Mouse (Mus musculus): ENCODE results near the gene Tspo2. TPM values are rescaled to one million over a fixed set of nuclear protein-coding genes. Genes with fewer than 3 reads are reported as not detected.

Tspo2 gene
- polyA plus RNA-seq, 1 experiment from 2014 or later, result 2.5 TPM

DNA sequence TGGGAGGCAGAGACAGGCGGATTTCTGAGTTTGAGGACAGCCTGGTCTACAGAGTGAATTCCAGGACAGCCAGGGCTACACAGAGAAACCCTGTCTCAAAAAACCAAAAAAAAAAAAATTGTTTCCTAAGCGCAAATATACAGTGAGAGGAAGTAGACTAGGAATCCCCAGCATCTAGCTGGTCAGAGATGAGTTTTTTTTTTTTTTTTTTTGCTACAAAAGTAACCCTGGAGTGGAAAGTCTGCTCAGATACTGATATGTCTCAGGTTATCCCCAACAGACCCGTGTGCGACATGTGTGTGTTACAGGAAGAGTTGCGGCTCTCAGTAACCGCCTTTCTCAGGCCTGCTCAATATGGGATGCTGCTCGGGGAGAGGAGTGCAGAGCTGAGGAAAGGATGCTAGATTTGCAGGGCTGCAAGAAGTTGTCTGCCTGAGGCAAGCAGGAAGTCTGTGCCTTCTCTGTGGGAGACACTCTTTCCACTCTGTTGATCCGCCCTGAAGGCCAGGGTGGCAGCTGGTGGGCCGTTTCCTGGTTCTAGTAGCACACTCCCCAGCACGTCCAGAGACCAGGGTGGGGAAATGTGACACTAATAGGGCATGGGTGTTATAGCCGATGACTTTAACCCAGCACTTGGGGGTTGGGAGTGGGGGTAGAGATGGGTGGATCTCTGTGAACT is 23.3 kb downstream of the Tspo2 start:
- Histone ChIP-seq H3K4me2 (replicated peaks) (no peak overlapping the region), H3K9ac (no peak overlapping the region), H3K4me3 (no peak overlapping the region), H3K4me1 (peaks cover 32% of the 10 kb centered on the region), H3K9me3 (replicated peaks) (no peaks in the 10 kb centered on the region), H3K27ac (no peak overlapping the region), H3K27me3 (no peaks in the 10 kb centered on the region), H3K36me3 (no peaks in the 10 kb centered on the region)
- 72% methylated on average over 11 of the region's 11 CpGs for WGBS
- ATAC-seq (ENCODE audit: low FRiP score), result no peak

DNA sequence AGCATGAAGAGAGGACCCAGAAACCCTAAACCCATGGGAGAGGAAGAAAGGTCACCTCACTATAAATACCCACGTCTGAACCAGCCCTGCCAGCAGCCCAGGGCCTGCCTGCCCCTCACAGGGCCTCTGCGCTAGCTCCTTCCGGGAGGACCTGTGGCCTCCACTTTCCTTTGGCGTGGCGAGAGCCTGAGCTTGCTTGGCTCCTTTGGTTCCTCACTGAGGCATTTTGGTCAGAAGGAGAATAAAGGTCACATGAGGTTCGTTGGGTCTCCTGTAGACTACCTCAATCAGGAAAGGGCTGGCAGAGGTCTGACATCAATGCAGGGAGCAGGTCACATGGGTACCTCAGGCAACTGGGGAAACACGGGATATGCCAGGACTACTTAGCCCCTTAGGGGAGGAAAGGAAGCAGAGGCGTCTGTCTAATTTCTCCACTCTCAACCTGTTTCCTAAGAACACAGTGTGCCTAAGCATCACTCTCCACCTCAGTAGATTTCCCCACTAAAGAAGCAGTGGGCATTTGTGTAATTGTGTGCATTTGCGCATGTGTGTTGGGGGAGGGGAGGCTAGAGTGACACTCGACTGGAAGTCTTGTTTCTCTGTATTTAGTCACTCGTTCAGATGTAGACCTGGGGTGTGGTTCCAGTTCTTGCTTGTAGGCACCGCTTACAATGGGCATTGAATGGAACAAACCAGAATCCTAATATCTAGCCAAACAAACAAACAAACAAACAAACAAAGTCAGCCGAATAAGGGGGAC is 24.2 kb downstream of the Tspo2 start:
- peaks cover 24% of the 10 kb centered on the region for H3K4me1 ChIP-seq
- H3K4me3 ChIP-seq, result no peak overlapping the region
- no peaks in the 10 kb centered on the region for H3K27me3 ChIP-seq
- no peaks in the 10 kb centered on the region for H3K36me3 ChIP-seq
- H3K27ac ChIP-seq, result no peak overlapping the region
- no peak overlapping the region for H3K9ac ChIP-seq
- no peak for ATAC-seq (ENCODE audit: low FRiP score)
- WGBS, result 63% methylated on average over 13 of the region's 13 CpGs
- no peaks in the 10 kb centered on the region for H3K9me3 ChIP-seq (replicated peaks)
- no peak overlapping the region for H3K4me2 ChIP-seq (replicated peaks)

DNA sequence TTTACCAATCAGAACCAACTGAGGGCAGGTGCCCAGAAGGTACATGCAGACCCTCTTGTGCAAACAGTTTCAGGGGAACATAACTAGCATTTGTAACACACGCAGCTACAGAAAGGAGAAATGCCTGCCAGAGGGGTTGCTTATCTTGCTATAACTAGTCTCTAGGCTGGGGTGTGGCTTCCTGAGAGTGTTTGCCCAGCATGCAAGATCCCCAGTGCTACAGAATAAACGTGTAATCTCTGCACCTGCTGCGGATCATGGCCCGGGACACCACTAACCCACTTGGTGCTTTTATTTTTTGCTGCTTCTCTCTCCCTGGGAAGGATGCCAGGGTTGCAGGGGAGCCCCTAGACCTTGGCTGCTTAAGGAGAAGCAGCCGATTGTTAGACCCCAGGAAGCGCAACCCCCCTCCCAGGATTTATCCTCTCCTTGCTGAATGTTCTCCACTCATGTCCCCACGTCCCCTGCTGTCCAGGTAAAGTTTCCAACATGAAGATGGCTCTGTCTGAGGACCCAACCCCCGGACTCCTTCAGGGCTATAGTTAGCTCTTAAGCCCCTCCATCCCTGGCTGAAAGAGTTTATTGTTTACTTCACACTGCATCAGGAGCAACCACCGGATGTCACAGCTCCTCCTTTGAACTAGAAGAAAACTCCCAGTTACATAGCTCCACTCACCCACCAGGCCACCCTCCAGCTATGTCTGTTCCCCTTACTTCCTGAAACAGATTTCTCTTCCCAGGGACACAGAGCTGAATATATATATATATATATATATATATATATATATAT is 25.3 kb downstream of the Tspo2 start:
- Histone ChIP-seq H3K27ac (no peak overlapping the region), H3K9ac (no peak overlapping the region), H3K4me2 (replicated peaks) (no peak overlapping the region), H3K27me3 (no peaks in the 10 kb centered on the region), H3K4me3 (no peak overlapping the region), H3K4me1 (peaks cover 22% of the 10 kb centered on the region), H3K36me3 (no peaks in the 10 kb centered on the region), H3K9me3 (replicated peaks) (no peaks in the 10 kb centered on the region)
- WGBS, result 56% methylated on average over 9 of the region's 9 CpGs
- ATAC-seq (ENCODE audit: low FRiP score), result no peak

DNA sequence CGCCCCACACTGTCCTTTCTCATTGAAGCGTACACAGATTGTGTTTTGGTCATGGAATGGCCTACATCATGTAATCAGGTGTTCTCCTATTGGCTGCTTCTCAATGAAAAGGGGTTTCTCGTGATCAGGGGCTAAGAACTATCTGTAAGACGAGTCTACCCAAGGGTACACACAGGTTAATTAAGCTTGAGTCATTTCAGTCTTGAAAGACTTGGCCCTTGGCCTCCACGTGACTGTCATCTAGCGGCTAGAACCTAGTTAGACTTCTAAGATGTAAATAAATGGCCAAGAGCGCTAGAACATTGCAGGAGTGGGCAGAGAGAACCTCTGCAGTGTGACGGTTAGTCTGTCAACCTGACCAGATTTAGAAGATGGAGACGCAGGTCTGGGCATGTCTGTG is 27.1 kb downstream of the Tspo2 start:
- no peaks in the 10 kb centered on the region for H3K9me3 ChIP-seq (replicated peaks)
- H3K36me3 ChIP-seq, result no peaks in the 10 kb centered on the region
- ATAC-seq (ENCODE audit: low FRiP score), result no peak
- no peak overlapping the region for H3K27ac ChIP-seq
- no peak overlapping the region for H3K4me2 ChIP-seq (replicated peaks)
- no peak overlapping the region for H3K4me3 ChIP-seq
- H3K27me3 ChIP-seq, result no peaks in the 10 kb centered on the region
- no peak overlapping the region for H3K9ac ChIP-seq
- WGBS, result 83% methylated on average over 9 of the region's 9 CpGs
- H3K4me1 ChIP-seq, result peaks cover 14% of the 10 kb centered on the region

DNA sequence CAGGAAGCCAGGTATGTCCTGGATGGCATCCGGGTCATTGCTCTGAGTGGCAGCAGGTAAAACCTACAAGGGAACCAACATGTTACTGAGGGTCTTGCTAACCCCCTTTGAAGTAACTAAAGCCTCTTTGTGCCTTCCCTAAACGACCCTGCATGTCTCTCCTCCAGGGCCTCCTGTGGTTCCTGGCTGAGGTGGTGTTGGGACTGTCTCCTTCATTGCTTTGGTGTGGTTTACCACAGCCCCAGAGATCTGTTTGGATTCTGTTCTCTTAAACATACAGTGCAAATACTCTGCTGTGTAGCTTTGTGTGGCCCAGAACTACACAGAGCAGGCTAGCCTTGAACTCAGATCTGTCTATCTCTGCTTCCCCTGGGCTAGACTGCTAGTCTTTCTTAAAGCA is 31.8 kb downstream of the Tspo2 start:
- Histone ChIP-seq H3K36me3 (peaks cover 17% of the 10 kb centered on the region), H3K27ac (no peak overlapping the region), H3K4me2 (replicated peaks) (no peak overlapping the region), H3K4me3 (no peak overlapping the region), H3K4me1 (no peaks in the 10 kb centered on the region), H3K9me3 (replicated peaks) (no peaks in the 10 kb centered on the region), H3K9ac (no peak overlapping the region), H3K27me3 (no peaks in the 10 kb centered on the region)
- WGBS, result 66% methylated on average over 2 of the region's 2 CpGs
- no peak for ATAC-seq (ENCODE audit: low FRiP score)

DNA sequence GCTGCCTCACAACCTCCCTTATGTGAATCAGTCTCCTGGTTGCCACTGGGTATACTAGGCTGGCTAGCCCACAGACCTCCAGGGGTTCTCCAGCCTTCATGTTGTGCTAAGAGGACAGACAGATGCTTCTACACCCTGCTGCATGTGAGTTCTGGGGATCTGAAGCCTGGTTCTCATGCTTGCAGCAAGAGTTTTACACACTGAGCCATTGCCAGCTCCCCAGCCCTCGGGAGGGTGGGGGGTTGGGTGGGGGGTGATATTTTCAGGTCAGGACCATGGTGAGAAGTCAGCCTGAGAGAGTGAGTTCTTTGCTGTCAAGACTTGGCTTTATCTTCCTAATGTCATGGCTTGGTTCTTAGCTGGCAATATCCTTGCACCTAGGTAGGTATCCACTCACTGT is 32.5 kb downstream of the Tspo2 start:
- Histone ChIP-seq H3K9ac (no peak overlapping the region), H3K4me3 (no peak overlapping the region), H3K4me2 (replicated peaks) (no peak overlapping the region), H3K27ac (no peak overlapping the region), H3K27me3 (no peaks in the 10 kb centered on the region), H3K36me3 (peaks cover 21% of the 10 kb centered on the region), H3K4me1 (no peaks in the 10 kb centered on the region), H3K9me3 (replicated peaks) (no peaks in the 10 kb centered on the region)
- 84% methylated on average over 1 of the region's 1 CpGs for WGBS
- no peak for ATAC-seq (ENCODE audit: low FRiP score)

DNA sequence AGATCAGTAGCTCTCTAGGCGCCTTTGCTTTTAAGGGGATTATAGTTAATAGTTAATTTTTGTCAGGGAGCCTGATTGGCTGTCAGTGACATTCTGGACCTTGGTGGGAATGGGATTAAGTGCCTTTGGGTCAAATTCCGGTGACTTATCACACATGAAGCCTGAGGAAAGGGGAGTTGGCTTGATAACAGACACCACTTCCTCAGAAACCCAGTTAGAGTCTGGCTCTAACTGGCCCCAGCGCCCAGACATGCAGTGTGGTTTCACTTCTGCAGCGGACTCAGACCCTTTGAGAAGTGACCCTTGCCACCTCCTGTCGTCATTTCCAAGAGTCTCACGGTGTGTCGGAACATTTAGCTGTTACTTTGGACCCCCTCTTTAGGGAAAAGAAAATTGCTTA is 33.1 kb downstream of the Tspo2 start:
- H3K4me2 ChIP-seq (replicated peaks), result no peak overlapping the region
- no peak overlapping the region for H3K9ac ChIP-seq
- 85% methylated on average over 7 of the region's 7 CpGs for WGBS
- H3K4me1 ChIP-seq, result no peaks in the 10 kb centered on the region
- no peak for ATAC-seq (ENCODE audit: low FRiP score)
- H3K27ac ChIP-seq, result no peak overlapping the region
- H3K36me3 ChIP-seq, result peaks cover 24% of the 10 kb centered on the region
- H3K9me3 ChIP-seq (replicated peaks), result no peaks in the 10 kb centered on the region
- no peaks in the 10 kb centered on the region for H3K27me3 ChIP-seq
- H3K4me3 ChIP-seq, result no peak overlapping the region

DNA sequence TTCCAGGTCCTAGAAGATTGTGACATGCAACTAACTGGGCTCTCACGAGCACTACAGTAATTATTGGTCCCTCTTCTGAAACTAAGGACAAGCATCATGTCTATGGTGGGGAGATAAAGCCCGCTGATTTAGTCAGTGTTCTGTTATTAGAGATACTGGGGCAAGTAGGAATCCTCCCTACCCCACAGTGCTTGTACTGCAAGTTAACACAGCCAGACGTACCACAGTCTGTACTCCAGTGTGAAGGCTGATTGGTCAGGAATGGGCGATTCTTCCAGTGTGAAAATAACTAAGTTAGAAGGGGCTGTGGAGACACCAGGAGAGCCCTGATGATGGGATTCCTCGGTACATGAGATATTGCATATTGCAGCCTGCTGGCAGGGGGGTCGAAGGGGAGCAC is 33.8 kb downstream of the Tspo2 start:
- H3K9me3 ChIP-seq (replicated peaks), result no peaks in the 10 kb centered on the region
- no peaks in the 10 kb centered on the region for H3K4me1 ChIP-seq
- H3K27me3 ChIP-seq, result no peaks in the 10 kb centered on the region
- ATAC-seq (ENCODE audit: low FRiP score), result no peak
- no peak overlapping the region for H3K9ac ChIP-seq
- H3K4me3 ChIP-seq, result no peak overlapping the region
- peaks cover 24% of the 10 kb centered on the region for H3K36me3 ChIP-seq
- WGBS, result 91% methylated on average over 6 of the region's 6 CpGs
- H3K27ac ChIP-seq, result no peak overlapping the region
- H3K4me2 ChIP-seq (replicated peaks), result no peak overlapping the region

DNA sequence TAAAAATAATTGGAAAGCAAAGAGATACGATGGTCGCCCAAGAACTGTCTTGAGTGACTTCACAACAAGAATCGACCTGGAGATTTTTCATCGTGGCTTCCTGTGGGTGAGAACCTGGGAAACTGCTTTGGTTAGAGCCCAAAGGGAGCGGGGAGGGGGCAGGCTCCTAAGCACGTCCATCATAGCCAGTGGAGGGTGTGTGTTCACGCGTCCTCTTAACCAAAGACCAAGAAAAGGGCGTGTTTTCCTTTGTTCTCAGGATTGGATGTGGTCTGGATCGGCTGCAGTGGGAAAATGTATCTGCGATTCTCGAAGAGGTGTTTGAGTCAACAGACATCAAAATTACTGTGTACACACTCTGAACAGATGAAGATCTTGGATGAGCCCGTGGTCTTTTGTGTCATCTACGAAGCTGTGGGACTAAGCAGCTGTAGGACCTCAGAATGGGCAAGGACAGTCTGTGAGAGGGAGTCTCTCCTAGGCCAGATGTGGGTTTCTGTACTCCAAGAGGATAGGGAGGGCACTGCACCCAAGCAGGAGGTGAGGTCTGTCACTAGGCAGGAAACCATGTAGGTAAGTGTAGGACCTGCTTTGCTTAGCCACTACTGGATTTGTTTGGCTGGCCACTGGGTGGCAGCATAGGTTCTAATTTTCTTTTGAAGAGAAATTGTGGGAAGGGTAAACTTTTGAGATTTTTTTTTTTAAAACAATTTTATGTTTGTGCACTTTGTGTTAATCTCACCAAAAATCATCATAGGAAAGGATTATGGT is 34.7 kb downstream of the Tspo2 start:
- no peak overlapping the region for H3K27ac ChIP-seq
- no peak overlapping the region for H3K4me2 ChIP-seq (replicated peaks)
- no peaks in the 10 kb centered on the region for H3K9me3 ChIP-seq (replicated peaks)
- no peak overlapping the region for H3K9ac ChIP-seq
- no peak overlapping the region for H3K4me3 ChIP-seq
- peak; percentile 69; the same call in 1 of the 2 replicates for ATAC-seq (ENCODE audit: low FRiP score)
- no peaks in the 10 kb centered on the region for H3K27me3 ChIP-seq
- H3K4me1 ChIP-seq, result 0 out of 2 replicates have a peak, but pooled peaks cover 6% of the 10 kb centered on the region
- 90% methylated on average over 14 of the region's 14 CpGs for WGBS
- peaks cover 24% of the 10 kb centered on the region for H3K36me3 ChIP-seq

DNA sequence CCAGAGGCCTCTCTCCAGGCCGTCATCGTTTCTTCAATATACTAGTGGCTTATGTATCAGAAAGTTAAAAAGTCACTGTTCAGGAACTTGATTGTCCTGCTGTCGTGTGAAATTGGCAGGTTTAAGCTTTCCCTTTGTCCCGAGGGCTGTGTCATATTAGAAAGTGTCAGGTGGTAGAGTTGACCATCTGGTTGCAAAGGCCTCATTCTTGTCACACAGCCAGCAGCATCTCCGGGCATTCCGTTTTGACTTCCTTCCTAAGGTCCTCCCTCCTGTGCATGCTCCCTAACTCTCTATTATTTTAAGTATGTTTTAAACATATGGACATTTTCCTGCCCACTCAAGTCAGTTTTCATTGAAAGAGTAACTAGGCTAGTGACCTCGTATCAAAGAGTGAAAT is 35.3 kb downstream of the Tspo2 start:
- Histone ChIP-seq H3K27ac (no peak overlapping the region), H3K4me3 (no peak overlapping the region), H3K4me1 (peaks cover 11% of the 10 kb centered on the region), H3K36me3 (peaks cover 24% of the 10 kb centered on the region), H3K9me3 (replicated peaks) (no peaks in the 10 kb centered on the region), H3K27me3 (no peaks in the 10 kb centered on the region), H3K4me2 (replicated peaks) (no peak overlapping the region), H3K9ac (no peak overlapping the region)
- 85% methylated on average over 7 of the region's 7 CpGs for WGBS
- no peak for ATAC-seq (ENCODE audit: low FRiP score)

DNA sequence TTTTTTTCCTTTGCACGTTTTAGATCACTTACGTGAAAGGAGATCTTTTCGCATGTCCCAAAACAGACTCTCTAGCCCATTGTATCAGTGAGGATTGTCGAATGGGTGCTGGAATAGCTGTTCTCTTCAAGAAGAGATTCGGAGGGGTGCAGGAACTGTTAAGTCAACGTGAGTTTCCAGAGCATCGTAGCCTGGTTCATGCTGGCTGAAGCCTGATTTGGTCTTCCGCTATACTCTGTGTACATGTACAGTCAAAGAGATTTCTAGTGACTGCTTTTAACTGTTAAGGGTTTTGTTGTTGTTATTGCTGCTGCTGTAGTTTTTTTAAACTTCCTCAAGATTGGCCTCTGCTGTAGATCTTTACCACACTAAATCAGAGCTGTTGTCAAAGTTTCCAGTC is 40.1 kb downstream of the Tspo2 start:
- Histone ChIP-seq H3K4me1 (peaks cover 27% of the 10 kb centered on the region), H3K4me2 (replicated peaks) (peak overlapping the region; percentile 67), H3K36me3 (peaks cover 14% of the 10 kb centered on the region), H3K4me3 (peak overlapping the region; percentile 77), H3K9ac (peak overlapping the region; percentile 79), H3K27ac (peak overlapping the region; percentile 99; the same call in 1 of the 2 replicates), H3K9me3 (replicated peaks) (no peaks in the 10 kb centered on the region), H3K27me3 (no peaks in the 10 kb centered on the region)
- ATAC-seq (ENCODE audit: low FRiP score), result no peak
- WGBS, result 62% methylated on average over 8 of the region's 8 CpGs

DNA sequence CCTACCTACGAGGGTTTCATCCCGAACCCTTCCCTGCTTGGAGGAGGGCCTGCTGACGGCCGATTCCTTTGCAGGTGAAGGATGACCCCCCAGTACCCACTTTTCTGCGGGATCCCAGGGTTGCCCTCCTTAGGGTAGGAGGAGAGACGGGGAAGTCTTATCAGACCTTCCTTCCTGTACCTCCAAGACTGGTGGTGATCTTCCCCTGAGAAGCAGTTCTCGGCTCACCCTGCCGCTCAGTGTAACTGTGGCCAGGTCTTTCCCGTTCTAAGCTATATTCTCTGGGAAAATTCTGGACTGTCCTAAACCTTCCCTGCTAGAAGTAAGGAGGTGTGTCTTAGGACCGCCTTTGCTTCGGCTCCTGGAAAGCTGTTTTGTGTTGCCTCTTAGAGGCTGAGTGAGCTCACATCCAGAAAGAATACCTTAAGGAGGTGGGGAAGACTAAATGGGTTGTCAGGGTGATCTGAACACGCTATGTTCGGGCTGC is 41.0 kb downstream of the Tspo2 start:
- peaks cover 27% of the 10 kb centered on the region for H3K4me1 ChIP-seq
- peak; percentile 33 for ATAC-seq (ENCODE audit: low FRiP score)
- peaks cover 14% of the 10 kb centered on the region for H3K36me3 ChIP-seq
- H3K9ac ChIP-seq, result peak overlapping the region; percentile 79
- no peaks in the 10 kb centered on the region for H3K9me3 ChIP-seq (replicated peaks)
- H3K27me3 ChIP-seq, result no peaks in the 10 kb centered on the region
- under 1% methylated on average over 13 of the region's 13 CpGs for WGBS
- H3K27ac ChIP-seq, result peak overlapping the region; percentile 99
- peak overlapping the region; percentile 77 for H3K4me3 ChIP-seq
- H3K4me2 ChIP-seq (replicated peaks), result peak overlapping the region; percentile 67

Data from hindbrain, embryonic 12.5 days (tissue).